Mouse (Mus musculus): ENCODE data around the gene Asxl1. TPM values are rescaled to one million over a fixed set of nuclear protein-coding genes. Genes with fewer than 3 reads are reported as not detected.
A peak's percentile ranks its signal among the peaks of the same experiment; 100 is the strongest.

The Asxl1 gene
- polyA plus RNA-seq, 1 experiment from 2014 or later = 15.4 TPM

DNA sequence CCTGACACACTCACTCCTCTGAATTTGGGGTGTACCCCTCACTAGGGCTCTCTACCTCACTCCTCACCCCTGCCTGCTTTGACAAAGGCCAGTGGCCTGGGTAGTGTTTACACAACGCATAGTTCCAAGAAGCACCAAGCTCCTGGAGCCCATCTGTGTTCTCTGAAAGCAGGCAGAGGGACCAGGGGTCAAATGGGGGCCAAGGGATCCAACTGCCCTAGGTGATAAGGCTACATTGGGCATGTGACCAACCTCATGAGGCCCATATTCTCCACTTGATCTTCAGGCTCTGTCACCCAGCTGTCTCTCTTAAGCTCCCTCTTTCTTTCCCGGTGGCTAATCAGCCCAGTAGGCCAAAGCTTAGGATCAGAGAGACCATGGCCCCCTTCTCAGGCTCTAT is 81.3 kb downstream of the Asxl1 start:
- Histone ChIP-seq H3K4me3 (ENCODE audit: low read depth, low read length) (no peak overlapping the region), H3K36me3 (ENCODE audit: control insufficient read depth, insufficient read depth, low read length) (peaks cover 17% of the 10 kb centered on the region), H3K4me1 (ENCODE audit: control insufficient read depth, insufficient read depth, low read length) (peaks cover 30% of the 10 kb centered on the region), H3K9me3 (ENCODE audit: control insufficient read depth, low read length) (no peaks in the 10 kb centered on the region), H3K27ac (ENCODE audit: low read depth, low read length) (peak overlapping the region; percentile 61; the same call in 1 of the 2 replicates), H3K27me3 (ENCODE audit: control insufficient read depth, insufficient read depth, low read length) (no peaks in the 10 kb centered on the region), H3K9ac (replicated peaks; ENCODE audit: low read depth, low read length) (no peak overlapping the region), H3K4me2 (ENCODE audit: low read depth, low read length) (no peak overlapping the region)
- 12% methylated on average over 2 of the region's 2 CpGs for WGBS
- no peak for ATAC-seq (ENCODE audit: low read depth)

DNA sequence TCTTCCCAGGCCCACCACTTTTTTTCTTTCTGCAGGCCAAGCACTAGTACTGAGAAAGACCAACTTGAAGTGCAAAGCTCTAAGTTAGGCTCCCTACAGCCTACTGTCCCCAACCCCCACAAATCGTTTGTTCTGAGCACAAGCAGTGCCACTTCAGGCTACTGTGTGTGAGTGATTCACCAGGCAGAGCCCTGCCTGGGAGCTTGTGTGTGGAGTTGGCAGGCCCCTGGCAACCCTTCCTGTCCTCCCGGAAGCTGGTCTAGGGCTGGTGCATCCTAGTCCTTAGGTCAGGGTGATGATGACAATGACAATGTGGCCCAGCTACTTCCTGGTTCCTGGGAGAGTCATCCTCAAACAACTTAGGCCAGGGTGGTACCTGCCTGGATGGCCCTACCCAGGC is 82.9 kb downstream of the Asxl1 start:
- Histone ChIP-seq H3K27me3 (ENCODE audit: control insufficient read depth, insufficient read depth, low read length) (no peaks in the 10 kb centered on the region), H3K4me2 (ENCODE audit: low read depth, low read length) (no peak overlapping the region), H3K9me3 (ENCODE audit: control insufficient read depth, low read length) (no peaks in the 10 kb centered on the region), H3K4me1 (ENCODE audit: control insufficient read depth, insufficient read depth, low read length) (peaks cover 30% of the 10 kb centered on the region), H3K27ac (ENCODE audit: low read depth, low read length) (no peak overlapping the region), H3K9ac (replicated peaks; ENCODE audit: low read depth, low read length) (no peak overlapping the region), H3K4me3 (ENCODE audit: low read depth, low read length) (no peak overlapping the region), H3K36me3 (ENCODE audit: control insufficient read depth, insufficient read depth, low read length) (peaks cover 17% of the 10 kb centered on the region)
- ATAC-seq (ENCODE audit: low read depth) = no peak
- 65% methylated on average over 2 of the region's 2 CpGs for WGBS

DNA sequence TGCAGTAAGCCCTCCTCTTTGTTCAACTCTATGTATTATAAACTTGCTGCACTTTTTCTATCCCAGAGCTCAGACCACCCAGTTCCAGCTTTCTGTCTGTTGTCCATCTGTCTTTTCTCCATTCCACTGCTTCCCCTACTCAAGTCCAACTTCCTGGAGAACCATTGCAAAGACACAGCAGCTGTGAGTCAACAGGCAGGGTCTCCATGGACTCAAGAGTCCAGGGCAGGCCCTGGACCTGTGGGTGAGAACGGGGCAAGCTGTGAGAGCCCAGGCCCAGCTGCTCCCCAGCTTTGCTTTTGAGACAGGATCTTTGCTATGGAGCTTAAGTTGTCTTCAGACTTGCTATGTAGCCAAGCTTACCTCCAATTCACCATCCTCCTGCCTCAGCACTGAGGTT is 84.9 kb downstream of the Asxl1 start:
- WGBS = 100% methylated on average over 1 of the region's 1 CpGs
- H3K4me1 ChIP-seq (ENCODE audit: control insufficient read depth, insufficient read depth, low read length) = peaks cover 41% of the 10 kb centered on the region
- H3K36me3 ChIP-seq (ENCODE audit: control insufficient read depth, insufficient read depth, low read length) = peaks cover 20% of the 10 kb centered on the region

DNA sequence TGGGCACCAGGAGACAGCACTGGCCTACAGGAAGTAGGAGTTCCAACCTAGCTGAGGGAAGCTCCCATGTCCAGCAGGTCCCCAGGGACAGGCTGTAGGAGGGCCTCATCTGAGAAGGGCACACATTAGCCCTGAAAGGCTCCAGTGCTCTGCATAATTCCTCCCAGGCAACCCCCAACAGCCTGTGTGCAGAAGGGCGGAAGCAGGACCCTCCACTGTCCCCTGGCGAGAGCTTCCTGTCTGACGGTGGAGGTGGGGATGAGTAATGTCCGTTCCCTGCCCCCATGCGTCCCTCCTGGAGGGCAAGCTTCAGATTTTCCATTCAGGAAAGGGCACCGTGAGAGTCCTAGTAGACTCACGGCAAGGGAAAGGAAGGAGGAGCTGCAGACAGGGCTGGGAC is 86.9 kb downstream of the Asxl1 start:
- peak overlapping the region; percentile 30; the same call in 1 of the 2 replicates for H3K27ac ChIP-seq (ENCODE audit: low read depth, low read length)
- peaks cover 22% of the 10 kb centered on the region for H3K36me3 ChIP-seq (ENCODE audit: control insufficient read depth, insufficient read depth, low read length)
- no peak overlapping the region for H3K4me2 ChIP-seq (ENCODE audit: low read depth, low read length)
- no peak overlapping the region for H3K9ac ChIP-seq (replicated peaks; ENCODE audit: low read depth, low read length)
- 5% methylated on average over 7 of the region's 7 CpGs for WGBS
- H3K9me3 ChIP-seq (ENCODE audit: control insufficient read depth, low read length) = no peaks in the 10 kb centered on the region
- H3K4me1 ChIP-seq (ENCODE audit: control insufficient read depth, insufficient read depth, low read length) = peaks cover 43% of the 10 kb centered on the region
- no peak overlapping the region for H3K4me3 ChIP-seq (ENCODE audit: low read depth, low read length)
- no peaks in the 10 kb centered on the region for H3K27me3 ChIP-seq (ENCODE audit: control insufficient read depth, insufficient read depth, low read length)
- no peak for ATAC-seq (ENCODE audit: low read depth)

More for the DNA sequence above, 84.9 kb downstream of the Asxl1 start:
- Histone ChIP-seq H3K4me2 (ENCODE audit: low read depth, low read length) (no peak overlapping the region), H3K4me3 (ENCODE audit: low read depth, low read length) (no peak overlapping the region), H3K9me3 (ENCODE audit: control insufficient read depth, low read length) (no peaks in the 10 kb centered on the region), H3K9ac (replicated peaks; ENCODE audit: low read depth, low read length) (no peak overlapping the region), H3K27me3 (ENCODE audit: control insufficient read depth, insufficient read depth, low read length) (no peaks in the 10 kb centered on the region), H3K27ac (ENCODE audit: low read depth, low read length) (no peak overlapping the region)
- no peak for ATAC-seq (ENCODE audit: low read depth)

DNA sequence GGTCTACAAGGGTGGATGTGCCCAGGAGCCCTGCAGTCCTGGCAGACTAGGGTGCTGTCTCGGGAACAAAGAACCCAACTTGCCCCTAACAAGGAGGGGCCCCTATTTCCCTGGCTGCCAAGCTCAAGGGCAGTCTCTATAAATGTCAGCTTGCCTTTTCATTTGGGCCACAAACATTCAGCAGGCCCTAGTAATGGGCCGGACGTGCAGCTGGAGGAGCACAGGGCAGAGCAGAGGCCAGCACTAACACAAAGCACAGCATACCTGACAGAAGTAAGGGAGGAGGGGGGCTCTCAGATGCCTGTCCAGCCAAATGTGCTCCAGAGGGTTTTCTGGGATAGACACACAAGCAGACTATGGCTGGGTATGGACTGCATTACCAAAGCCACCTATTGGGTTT is 88.2 kb downstream of the Asxl1 start:
- H3K27ac ChIP-seq (ENCODE audit: low read depth, low read length) = no peak overlapping the region
- no peak overlapping the region for H3K4me3 ChIP-seq (ENCODE audit: low read depth, low read length)
- H3K27me3 ChIP-seq (ENCODE audit: control insufficient read depth, insufficient read depth, low read length) = no peaks in the 10 kb centered on the region
- H3K9me3 ChIP-seq (ENCODE audit: control insufficient read depth, low read length) = no peaks in the 10 kb centered on the region
- 36% methylated on average over 3 of the region's 3 CpGs for WGBS
- no peak overlapping the region for H3K4me2 ChIP-seq (ENCODE audit: low read depth, low read length)
- peaks cover 19% of the 10 kb centered on the region for H3K36me3 ChIP-seq (ENCODE audit: control insufficient read depth, insufficient read depth, low read length)
- no peak for ATAC-seq (ENCODE audit: low read depth)
- no peak overlapping the region for H3K9ac ChIP-seq (replicated peaks; ENCODE audit: low read depth, low read length)
- peaks cover 48% of the 10 kb centered on the region for H3K4me1 ChIP-seq (ENCODE audit: control insufficient read depth, insufficient read depth, low read length)

DNA sequence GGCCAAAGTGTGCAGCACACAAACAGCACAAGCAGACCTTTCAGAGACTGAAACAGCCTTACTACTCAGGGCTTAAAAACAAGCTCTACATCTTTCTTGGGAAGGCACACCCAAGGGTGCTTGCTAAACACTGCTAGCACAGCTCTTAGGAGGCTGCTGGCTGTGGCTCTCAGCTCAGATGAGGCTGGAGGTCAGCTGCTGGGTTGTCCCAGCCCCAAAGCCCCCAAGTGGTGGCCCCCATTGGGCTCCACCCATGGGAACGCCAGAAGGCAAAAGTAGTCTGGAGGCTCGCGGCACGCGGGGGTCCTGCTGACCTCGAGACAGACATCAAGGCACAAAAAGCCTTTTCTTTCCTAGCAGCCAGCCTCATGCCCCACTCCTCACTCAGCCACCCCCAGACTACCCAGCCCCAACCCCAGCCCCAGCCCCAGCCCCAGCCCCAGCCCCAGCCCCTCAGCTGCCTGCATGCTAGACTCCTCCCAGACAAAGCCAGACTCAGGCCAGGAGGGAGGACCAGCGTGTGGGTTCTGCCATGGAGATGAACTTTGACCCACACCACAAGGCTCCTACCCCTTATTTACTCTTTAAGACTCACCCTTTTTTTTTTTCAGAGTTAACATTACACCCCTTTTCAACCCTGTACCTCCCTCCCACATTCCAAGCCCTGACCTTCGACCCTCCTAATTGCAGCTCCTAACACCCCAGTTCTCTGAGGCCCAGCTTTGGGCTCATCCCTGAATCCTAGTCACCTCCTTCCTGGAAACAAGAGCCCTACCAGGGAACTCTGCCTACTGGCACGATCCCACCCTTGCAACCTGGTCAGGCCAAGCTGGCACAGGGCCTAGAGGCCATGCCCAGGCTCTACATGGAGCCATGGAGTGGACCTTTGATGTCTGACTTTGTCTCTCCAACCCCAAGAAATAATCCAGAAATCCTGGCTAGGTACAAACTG is 89.5 kb downstream of the Asxl1 start:
- no peak overlapping the region for H3K4me2 ChIP-seq (ENCODE audit: low read depth, low read length)
- no peaks in the 10 kb centered on the region for H3K27me3 ChIP-seq (ENCODE audit: control insufficient read depth, insufficient read depth, low read length)
- H3K4me3 ChIP-seq (ENCODE audit: low read depth, low read length) = no peak overlapping the region
- no peak; the same call in 1 of the 2 replicates for ATAC-seq (ENCODE audit: low read depth)
- H3K9me3 ChIP-seq (ENCODE audit: control insufficient read depth, low read length) = no peaks in the 10 kb centered on the region
- no peak overlapping the region for H3K9ac ChIP-seq (replicated peaks; ENCODE audit: low read depth, low read length)
- no peak overlapping the region for H3K27ac ChIP-seq (ENCODE audit: low read depth, low read length)
- H3K4me1 ChIP-seq (ENCODE audit: control insufficient read depth, insufficient read depth, low read length) = peaks cover 47% of the 10 kb centered on the region
- peaks cover 16% of the 10 kb centered on the region for H3K36me3 ChIP-seq (ENCODE audit: control insufficient read depth, insufficient read depth, low read length)
- WGBS = 7% methylated on average over 9 of the region's 9 CpGs

DNA sequence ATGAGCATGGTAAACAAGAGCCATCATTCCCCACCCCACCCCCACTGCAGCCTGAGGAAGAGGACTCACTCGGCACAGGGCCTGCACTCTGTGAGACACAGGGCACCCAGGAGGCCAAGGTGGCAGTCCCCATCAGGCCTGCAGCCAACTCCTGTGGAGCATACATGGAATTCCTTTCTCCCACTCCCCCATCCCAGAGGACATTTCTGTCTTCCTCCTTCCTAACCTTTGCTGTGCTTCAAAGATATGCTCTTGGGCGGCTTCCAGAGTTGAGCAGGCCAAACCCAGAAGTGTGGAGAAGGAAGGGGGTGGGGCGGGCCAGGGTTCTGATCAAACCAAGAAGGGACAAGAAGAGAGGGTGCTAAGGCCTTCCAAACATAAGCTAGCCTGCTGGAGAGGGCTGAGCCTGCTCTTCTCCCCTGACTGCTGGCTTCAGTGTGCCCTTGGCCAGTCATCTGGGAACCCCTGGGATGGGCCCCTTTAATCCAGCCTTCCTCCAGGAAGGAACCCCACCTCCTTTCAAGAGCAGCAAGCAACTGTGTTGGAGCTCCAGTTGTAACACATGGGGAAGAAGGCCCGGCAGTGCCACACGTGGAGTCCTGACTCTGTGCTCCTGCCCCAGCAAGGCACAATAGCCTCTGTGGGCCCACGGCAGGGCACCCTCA is 91.1 kb downstream of the Asxl1 start:
- H3K9ac ChIP-seq (replicated peaks; ENCODE audit: low read depth, low read length) = no peak overlapping the region
- H3K4me2 ChIP-seq (ENCODE audit: low read depth, low read length) = no peak overlapping the region; the same call in 1 of the 2 replicates
- 34% methylated on average over 6 of the region's 6 CpGs for WGBS

DNA sequence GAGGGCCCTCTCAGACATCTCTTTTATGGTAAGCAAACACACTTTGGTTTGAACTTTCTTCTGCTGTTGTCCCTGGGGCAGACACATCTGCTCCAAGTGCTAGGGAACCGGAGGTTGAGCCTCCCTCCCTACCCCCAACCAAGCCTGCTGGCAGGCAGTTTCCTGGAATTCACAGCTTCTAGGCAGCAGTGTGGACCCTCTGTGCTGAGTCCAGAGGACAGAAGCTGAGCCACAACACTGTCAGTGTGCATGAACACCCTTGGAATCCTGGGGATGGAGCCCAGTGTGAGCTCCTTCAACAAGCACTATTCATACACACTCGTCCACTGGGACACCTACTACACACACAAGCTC is 91.7 kb downstream of the Asxl1 start:
- ATAC-seq (ENCODE audit: low read depth) = no peak
- Histone ChIP-seq H3K27ac (ENCODE audit: low read depth, low read length) (peak overlapping the region; percentile 28), H3K27me3 (ENCODE audit: control insufficient read depth, insufficient read depth, low read length) (no peaks in the 10 kb centered on the region), H3K9ac (replicated peaks; ENCODE audit: low read depth, low read length) (no peak overlapping the region), H3K4me3 (ENCODE audit: low read depth, low read length) (no peak overlapping the region), H3K4me2 (ENCODE audit: low read depth, low read length) (peak overlapping the region; percentile 11; the same call in 1 of the 2 replicates), H3K9me3 (ENCODE audit: control insufficient read depth, low read length) (no peaks in the 10 kb centered on the region), H3K4me1 (ENCODE audit: control insufficient read depth, insufficient read depth, low read length) (peaks cover 68% of the 10 kb centered on the region), H3K36me3 (ENCODE audit: control insufficient read depth, insufficient read depth, low read length) (peaks cover 5% of the 10 kb centered on the region; the same call in 1 of the 2 replicates)
- 24% methylated on average over 2 of the region's 2 CpGs for WGBS

More for the DNA sequence above, 91.1 kb downstream of the Asxl1 start:
- H3K9me3 ChIP-seq (ENCODE audit: control insufficient read depth, low read length) = no peaks in the 10 kb centered on the region
- no peak overlapping the region for H3K4me3 ChIP-seq (ENCODE audit: low read depth, low read length)
- no peak for ATAC-seq (ENCODE audit: low read depth)
- peaks cover 63% of the 10 kb centered on the region for H3K4me1 ChIP-seq (ENCODE audit: control insufficient read depth, insufficient read depth, low read length)
- H3K27ac ChIP-seq (ENCODE audit: low read depth, low read length) = peak overlapping the region; percentile 6; the same call in 1 of the 2 replicates
- H3K36me3 ChIP-seq (ENCODE audit: control insufficient read depth, insufficient read depth, low read length) = peaks cover 5% of the 10 kb centered on the region; the same call in 1 of the 2 replicates
- H3K27me3 ChIP-seq (ENCODE audit: control insufficient read depth, insufficient read depth, low read length) = no peaks in the 10 kb centered on the region

DNA sequence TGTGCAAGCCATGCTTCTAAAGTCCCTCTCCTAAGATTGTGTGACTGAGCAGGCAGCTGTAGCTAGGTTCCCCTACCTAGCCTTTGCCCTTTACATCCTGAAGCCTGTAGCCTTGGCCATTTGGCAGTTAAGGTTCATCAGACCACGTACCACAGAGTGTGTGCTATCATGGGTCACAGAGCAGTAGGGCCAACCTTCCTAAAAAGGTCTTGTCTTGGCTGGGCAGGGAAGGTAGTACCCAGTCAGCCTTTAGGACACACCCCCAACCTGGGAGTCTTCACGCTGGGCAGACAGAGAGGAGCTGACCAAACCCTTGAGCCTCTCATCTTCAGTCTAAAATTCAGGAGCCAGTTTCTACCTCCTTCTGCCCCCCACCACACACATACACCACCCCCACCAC is 95.1 kb downstream of the Asxl1 start:
- H3K9ac ChIP-seq (replicated peaks; ENCODE audit: low read depth, low read length) = no peak overlapping the region

More for the DNA sequence above, 95.1 kb downstream of the Asxl1 start:
- Histone ChIP-seq H3K4me1 (ENCODE audit: control insufficient read depth, insufficient read depth, low read length) (peaks cover 52% of the 10 kb centered on the region), H3K27me3 (ENCODE audit: control insufficient read depth, insufficient read depth, low read length) (no peaks in the 10 kb centered on the region), H3K9me3 (ENCODE audit: control insufficient read depth, low read length) (no peaks in the 10 kb centered on the region), H3K4me3 (ENCODE audit: low read depth, low read length) (no peak overlapping the region), H3K27ac (ENCODE audit: low read depth, low read length) (no peak overlapping the region), H3K4me2 (ENCODE audit: low read depth, low read length) (peak overlapping the region; percentile 79; the same call in 1 of the 2 replicates), H3K36me3 (ENCODE audit: control insufficient read depth, insufficient read depth, low read length) (no peaks in the 10 kb centered on the region; the same call in 1 of the 2 replicates)
- WGBS = 41% methylated on average over 2 of the region's 2 CpGs
- no peak for ATAC-seq (ENCODE audit: low read depth)
